Mouse (Mus musculus): Measurements from ENCODE around the gene Lrrc7.

Lrrc7 gene

DNA sequence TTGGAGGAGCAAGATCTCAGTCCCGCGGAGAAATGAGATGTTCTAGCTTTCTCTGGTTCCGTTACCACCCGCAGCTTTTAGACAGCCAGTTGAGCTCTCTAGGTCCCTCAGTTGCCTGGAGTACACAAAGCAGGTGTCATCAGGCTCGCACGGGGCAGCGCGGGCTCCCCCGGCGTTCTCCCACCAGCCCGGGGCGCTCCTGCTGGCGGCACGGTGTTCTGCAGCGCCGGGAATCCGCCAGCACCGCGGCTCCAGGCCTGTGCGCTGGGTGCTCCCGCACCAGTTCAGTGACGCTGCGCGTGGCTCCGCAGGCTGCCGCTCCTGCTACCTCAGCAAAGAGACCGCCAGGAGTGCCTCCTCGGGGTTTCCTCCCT lies at the start of gene Lrrc7:
Lrrc7 (minus strand) TSS at position 235 of the 374 bp plus-strand sequence.
- DNase-seq: no peak

DNA sequence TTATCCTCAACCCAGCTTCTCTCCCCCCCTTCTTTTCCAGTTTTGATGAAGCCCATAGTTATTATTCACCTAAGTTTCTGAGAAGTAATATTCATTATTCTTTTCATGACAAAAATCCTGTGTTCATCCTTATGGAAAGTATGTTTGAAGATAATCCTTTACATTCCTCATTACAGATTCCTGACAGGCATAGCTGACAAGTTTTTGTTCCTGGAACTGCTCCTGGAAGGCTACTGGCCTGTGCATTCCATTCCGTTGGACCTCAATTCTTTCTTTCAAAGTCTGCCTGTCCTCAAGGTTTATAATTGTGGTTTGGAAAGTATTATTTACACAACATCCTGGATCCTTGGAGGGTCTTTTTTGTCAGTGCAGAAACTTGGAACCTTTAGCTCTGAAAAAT lies 45.0 kb upstream of the Lrrc7 start:
- DNase-seq: no peak

DNA sequence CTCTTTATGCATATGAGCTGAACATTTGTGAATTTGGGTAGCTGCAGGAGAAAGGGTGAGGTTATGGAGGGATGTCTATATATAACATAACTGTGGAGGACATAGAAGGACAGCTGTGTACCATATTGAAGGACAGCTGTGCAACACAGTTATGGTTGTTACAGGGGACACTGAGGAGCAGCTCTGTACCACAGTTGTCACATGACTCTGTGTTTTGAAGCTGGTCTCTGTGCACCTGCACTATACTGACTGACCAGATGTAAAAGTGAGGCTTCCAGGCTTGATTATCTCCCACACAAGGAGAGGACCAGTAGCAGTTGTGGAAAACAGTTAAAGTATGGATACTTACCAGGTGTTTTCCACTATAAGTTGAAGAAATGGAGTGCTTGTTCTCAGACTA lies 43.3 kb upstream of the Lrrc7 start:
- no peak for DNase-seq

DNA sequence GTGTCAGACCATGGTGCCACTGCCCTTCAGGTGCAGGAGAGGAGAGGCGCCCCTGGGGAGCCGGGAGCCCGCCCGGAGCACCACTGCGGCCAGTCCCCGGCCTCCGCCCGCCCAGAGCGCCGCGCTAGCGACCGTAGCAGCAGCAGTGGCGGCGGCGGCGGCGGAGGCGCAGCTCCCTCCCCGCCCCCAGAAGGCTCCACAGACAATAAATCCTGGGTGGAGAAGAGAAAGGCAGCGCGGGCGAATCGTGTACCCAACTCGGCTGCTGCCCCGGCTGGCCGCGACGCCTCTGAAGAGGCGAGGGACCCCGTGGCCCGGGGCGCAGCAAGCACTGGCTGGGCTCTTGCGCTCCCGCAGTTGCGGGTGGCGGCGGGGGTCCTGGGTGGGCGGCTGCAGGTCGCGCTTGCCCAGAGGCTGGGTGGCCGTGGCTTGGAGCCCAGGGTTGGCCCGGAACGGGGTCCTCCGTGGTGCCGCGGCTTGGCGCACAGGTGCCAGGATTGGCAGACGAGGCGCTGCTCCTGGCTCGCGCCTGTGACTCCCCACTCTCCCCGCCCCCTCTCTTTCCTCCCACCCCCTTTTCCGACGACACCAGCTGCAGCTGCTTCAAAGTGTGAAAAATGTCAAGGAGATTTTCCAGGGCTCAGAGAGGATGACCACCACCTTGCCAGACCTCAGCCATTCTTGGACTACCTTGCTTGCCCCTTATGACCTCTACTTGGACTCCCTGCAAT lies 600 bp downstream of the Lrrc7 start:
- DNase-seq: no peak

DNA sequence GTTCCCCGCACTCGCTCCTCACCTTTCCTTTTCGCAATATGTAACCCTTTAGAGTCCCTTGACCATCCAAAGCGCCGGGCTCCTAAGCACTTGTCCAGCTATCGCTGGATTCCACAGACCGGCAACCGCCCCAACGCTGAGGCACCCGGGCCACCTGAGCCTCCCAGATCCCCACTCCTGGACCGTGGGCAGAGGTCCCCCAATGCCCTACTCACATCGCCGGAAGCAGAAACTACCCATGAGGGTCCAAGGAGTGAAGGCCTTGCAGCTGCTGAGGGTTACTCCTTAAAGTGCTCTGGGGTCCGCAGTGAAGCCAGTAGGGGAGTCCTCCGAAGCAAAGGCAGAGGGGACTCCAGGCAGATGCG lies 1.1 kb downstream of the Lrrc7 start:
- DNase-seq: no peak

DNA sequence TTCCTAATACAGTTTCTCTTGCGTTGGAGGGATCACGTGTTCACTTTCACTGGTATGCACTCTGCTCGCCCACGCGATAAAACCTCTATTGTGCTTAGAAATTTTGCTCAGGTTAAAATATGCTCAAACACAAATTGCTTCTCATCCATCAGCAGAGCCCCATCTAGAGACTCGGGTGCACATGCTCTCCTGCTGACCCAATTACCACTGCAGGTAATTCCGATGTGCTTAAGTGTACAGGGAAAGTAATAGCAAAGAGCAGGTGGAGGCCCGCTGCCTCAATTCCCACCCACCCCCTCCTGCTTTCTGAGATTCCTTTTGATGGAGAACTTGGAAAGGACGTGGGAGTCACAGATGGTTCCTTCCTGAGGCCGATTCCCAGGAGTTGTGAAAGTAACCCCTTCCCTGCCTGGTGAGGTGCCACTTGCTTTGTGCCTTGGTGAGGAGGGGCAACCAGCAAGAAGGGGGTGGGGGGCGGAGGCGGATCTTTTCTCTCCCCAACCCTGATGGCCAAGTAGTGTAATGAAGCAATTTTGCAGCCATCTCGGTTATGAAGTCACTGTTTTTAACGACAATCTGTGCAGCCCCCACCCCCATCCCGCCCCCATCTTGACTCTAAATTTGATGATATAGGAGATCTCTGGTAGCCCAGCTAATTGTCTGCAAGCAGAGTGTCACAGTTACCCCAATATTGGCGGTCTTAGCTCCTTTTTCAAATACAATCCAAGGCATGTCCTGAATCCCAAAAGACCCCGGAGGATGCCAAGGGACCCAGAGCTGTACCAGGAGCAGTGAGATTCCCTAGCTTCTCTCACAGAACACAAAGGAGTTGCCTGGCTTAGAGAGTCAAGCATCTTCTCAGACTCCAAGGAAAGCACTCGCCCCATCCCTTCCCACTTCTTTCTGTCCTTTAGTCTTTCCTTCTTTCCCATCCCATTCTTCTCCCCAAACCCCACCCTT lies 2.0 kb downstream of the Lrrc7 start:
- DNase-seq: no peak

DNA sequence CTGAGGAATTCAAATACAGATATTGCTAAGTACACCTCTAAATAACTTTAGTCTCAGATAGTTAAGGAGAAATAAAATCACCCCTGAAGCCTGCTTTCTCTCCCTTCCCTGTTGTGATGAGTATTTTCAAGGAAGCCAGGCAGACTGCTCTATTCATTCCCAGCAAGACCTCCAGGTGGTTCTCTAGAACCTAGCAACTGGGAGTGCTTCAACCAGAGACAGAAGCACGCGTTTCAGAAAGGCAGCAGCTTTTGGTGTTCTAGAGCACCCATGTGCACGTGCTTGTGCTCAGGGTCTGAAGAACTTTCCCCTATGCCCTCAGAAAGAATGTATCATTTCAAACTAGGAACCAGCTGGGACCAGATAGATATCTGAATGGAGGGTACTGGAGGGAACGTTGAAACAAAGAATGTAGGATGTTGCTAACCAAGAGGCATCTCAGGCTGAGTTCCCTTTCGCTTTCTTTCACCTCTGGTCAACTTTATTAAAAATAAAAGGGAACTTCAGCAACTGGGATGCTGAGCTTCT lies 2.8 kb downstream of the Lrrc7 start:
- DNase-seq: no peak

DNA sequence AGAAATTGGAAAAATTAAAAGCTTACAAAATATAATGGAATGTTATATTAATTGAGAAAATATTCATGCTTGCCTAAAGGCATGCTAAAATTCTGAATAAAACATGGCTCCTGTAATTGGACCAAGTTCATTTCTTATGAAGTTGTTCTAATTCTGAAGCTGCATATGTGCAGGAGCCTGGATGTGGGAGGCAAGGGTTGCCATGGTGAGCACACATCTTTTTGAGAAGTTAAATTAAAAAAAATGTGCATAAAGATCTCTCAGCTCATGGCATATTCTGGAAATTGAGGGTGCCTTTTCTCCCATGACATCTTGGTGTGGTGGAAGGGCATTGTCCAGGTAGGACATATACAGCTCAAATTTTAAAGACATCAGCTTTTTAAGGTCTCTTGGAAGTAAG lies 3.4 kb downstream of the Lrrc7 start:
- DNase-seq: no peak

DNA sequence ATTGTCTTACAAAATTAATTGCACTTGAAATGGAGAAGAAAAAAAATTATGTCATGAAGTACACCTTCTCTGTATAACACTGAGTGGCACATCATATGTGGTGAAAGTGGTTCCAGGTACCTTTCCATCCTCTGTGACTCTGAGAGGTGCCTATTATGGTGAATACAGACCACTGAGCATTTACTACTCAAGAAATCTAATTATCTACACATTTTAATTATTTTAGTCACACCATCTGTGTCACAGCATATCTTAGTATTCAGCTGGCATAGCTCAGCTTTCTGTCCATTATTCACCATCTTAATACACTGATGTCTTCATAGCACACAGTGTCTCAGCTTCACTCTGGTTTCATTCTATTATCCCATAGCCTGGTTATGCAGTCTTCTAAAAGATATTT lies 7.7 kb downstream of the Lrrc7 start:
- DNase-seq: no peak

DNA sequence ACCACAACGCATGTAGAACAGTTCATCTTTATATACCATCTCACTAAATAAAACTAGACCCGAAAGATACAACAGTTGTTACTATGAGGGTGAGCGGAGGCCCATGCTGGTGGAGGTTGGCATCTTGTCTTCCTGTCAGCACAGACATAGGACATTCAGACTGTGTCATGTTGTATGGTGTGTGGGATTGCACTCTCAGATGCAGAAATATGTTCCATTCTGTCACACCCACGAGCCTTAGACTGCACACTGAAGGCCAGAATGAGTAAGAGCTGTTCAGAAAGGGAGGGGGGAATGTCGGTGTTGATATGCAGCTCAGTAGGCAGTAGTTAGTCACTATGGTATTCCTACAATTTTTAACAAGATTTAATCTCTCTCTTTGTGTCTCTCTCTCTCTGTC lies 9.9 kb downstream of the Lrrc7 start:
- DNase-seq: no peak

DNA sequence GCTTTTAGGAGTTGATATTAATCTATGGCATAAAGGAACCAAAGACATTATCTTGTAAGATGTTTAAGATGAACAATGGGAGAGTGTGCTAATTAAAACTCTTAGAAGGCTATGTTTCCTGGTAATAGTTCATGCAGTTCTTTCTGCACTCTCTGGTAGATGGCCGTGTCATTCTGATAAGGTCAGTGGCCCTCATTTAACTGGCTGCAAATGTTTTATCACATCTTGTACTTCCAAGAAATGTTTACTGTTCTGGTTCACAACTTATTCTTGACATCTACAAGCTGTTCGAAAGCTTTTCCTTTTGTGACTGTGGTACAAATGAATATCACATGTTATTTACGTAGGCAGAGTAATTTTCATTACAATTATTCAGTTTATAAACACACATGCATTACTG lies 18.5 kb downstream of the Lrrc7 start:
- no peak for DNase-seq

DNA sequence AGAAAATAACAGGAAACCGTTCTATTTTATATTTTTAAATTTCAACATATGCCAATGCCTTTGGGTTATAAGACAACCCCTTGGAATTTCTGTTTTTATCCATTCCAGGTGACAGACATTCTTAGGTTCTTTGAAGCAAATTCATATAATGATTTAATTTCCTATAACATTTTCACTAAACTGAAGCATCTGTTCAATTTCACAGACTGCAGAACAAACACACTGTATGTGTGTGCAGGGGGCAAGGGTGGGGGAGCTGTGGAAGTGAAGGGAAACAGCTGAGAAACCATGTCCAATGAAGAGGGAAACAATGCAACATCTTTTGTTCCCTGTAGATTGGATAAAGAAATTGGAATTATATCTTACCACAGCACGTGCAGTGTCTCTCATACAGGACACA lies 29.2 kb downstream of the Lrrc7 start:
- no peak for DNase-seq

DNA sequence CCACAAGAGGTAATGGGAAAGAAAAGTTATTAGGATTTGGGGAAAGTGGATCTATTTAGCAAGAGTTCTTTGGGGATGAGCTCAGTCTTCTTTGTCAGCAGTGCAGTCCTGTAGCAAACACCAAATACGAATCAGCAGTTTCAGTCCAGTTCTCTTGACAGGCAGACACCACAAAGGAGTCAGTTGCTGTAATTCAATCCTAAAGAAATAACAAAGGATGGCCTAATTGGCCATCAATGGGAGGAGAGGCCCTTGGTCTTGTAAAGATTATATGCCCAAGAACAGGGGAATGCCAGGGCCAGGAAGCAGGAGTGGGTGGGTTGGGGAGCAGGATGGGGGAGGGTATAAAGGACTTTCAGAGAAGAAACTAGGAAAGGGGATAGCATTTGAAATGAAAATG lies 33.5 kb downstream of the Lrrc7 start:
- DNase-seq: no peak

DNA sequence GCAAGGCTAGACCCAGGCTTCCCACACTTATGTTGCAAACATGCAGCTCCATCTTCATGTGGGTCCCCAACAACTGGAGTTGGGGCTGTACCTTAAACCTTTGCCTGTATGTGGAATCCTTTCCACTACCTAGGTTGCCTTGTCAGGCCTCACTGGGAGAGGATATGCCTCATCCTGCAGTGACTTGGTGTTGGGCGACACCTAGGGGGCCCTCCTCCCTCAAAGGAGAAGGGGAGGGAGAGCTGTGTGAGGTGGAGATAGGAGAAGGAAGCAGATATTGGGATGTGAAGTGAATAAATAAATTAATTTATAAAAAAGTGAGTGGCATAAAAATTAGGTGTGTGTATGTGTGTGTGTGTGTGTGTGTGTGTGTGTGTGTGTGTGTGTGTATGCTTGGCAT lies 68.3 kb downstream of the Lrrc7 start:
- DNase-seq: no peak

DNA sequence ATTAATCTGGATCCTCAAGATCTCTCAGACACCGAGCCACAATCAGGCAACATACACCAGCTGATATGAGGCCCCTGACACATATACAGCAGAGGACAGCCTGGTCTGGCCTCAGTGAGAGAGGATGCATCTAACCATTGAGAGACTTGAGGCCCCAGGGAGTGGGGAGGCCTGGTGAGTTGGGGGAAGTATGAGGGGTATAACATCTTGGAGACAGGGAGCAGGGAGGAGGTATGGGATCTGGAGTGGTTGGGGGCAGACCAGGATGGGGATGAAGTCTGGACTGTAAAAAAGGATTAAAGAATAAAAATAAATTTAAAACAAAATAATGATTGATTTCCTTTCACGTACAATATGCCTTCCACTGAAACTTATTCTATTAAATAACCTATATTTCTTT lies 82.3 kb downstream of the Lrrc7 start:
- no peak for DNase-seq

DNA sequence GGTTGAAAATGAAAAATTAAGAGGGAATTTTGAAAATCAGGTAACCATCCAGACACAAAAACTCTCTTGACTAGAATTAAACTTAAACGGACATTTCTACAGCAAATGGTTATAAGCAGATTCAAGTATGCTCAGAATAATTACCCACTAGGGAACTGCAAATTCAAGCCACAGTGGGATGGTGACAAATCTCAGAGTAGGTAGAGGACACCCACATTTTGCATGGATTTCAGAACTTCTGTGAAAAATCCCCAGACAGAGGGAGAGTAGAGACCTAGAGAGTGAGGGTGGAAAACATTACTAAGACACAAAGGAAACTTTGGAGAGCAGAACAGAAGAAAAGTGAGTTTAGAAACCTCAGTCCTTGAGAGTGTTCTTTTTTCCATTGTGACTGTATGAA lies 161.4 kb downstream of the Lrrc7 start:
- DNase-seq: no peak

DNA sequence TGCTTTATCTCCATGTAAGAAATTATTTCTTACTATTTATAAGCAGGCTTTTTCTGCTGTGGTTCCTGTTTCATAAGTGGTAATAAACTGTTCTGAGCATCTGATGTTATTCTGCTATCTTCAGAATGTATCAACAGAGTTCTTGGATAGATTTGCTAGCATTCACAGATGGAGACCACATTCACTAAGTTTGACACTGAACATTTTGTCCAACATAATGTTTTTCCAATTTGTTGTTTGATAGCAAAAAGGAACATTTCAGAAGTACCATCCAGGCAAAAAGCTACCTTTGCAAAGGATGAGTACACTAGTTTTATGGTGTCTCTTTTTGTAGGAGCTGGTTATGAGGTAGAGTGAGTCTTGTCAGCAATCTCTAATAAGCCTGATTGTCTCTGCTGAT lies 170.5 kb downstream of the Lrrc7 start:
- DNase-seq: no peak

DNA sequence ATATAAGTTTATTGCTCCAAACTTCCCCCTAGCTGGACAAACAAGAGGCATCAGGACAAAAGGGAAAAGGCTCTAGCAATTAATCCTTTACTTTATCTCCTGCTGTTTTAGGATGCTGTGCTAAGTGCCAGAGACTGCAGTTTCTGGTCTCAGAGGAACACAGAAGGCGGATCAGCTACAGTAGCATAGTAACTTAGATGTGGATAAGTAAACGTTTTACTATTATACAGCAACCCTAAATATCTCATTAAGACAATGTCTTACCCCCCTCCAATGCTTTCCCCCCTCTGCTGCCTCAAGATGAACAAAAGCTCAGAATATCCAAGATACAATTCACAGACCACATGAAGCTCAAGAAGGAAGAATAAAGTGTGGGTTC lies 174.0 kb downstream of the Lrrc7 start:
- DNase-seq: no peak

DNA sequence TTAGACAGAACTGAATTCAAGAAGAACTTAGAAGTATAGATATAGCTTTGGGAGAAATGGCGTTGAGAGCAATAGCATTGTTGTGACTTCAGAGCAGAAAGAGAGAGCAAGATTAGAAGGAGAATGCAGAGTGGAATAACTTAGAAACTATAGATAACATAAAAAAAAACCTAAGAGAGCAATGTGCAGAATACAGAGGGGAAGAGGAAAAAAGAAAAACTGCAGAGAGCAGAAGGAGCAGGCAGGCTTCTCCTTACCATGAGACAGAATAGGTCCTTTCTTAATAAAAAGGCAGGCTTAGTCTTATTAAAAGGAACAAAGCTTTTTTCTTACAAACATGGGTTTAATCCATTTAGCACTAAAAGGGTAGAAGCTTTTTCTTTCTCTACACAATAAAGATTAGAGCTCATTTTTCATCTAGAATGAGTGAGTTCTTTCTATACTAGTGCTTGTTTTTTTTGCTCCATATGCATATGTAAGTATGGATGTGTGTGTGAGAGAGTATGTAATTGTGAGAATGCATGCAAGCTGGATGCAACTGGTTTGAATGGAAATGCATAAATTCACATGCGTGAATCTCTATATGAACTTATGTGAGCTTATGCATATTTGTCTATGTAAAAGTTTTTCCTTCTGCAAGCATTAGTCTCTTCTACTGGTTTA lies 174.5 kb downstream of the Lrrc7 start:
- DNase-seq: no peak

DNA sequence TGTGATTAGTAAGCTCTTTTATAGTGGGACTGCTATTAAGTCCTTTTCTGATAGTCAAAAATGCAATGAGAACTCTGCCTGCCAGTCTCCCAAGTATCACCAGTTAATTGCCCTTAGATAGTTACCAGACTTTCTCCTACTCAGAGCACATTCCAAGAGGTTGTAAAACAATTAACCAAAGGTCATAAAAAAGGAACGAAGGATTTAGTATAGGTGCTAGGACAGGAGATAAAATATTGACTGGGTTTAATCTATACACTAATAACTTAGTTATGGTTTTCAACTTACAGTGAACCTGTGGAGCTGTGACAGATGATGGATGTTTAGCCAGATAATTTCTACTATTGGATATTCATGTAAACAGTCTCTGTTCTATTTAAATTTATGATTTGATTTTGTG lies 175.2 kb downstream of the Lrrc7 start:
- no peak for DNase-seq

DNA sequence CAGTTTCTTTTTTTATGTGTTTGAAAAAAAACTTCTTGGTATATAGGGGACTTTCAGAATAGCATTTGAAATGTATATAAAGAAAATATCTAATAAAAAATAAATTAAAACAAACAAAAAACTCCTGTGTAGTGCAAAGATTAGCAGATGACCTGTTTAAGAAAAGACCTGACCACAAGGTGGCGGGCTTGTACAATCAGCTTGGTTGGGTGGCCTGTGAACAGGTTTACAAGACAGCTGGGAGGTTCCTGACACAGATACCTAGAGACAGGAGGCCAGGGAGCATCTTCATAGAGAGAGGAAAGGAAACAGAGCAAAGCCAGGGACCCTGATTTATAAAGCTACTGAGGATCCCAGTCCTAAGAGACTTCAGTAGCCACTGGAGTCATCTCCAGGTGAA lies 186.1 kb downstream of the Lrrc7 start:
- DNase-seq: no peak

DNA sequence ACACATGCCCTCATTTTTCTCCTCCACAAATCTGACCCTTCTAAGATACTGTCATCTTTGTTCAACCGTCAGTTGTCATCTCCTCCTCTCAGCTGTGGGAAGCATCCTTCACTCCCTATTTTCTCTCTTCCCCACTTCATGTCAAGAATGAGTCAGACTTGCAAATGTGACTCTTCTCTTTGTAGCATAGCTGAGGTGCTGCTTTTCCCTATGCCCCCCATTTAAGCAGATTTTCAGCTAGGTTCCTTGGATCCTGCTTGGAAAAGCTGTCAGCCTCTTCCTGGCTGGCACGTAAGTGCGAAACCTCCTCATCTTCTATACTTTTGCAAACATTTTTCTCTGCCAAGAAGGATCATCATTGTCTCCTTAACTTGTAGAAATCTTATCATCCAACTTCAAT lies 192.9 kb downstream of the Lrrc7 start:
- no peak for DNase-seq

DNA sequence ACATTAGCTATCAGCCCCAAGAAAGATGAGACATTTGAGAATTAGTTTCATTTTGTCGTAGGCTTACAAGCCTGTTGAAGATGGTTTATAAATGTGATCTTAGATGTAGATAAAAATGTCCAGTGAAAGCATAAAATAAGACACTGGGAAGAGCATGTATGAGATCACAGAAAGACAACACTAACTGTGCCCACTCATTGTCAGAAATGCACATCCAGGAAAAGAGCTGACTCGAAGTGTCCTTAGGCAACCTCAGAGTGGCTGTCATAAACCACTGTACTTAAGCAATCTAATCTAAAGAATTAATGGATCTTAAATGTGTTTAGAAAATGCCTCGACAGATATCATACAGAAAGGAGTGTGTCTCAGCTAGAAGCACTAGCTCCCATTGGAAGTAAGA lies 196.2 kb downstream of the Lrrc7 start:
- DNase-seq: no peak

DNA sequence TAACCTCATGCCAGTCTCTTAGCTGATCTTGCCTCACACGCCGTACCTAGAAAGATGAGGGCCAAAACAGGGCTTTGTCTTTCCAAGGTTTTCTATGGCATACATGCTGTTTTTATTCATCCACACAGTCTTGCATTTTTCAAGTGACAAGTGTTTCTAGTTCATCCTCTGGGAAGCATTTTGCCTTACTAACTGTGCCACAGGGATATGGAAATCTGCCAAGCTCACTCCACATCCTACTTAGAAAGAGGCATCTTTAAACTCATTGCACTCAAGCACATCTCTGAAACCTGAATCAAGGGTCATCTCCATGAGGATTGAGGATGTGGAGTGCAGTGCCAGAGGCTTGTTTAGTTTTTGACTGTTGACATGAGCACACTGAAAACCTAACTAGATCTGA lies 199.9 kb downstream of the Lrrc7 start:
- DNase-seq: no peak

Data from lung, adult 18-20 months (tissue).